Mouse (Mus musculus) heart, postnatal 0 days (tissue): ENCODE measurements around the gene Mas1.

Source experiments
- CTCF ChIP-seq: IDR thresholded peaks from 2 replicates; pipeline ENCODE4 v1.5.1; 2016; ENCODE audit warnings: antibody characterized with exemption, control low read depth, low read depth
- EP300 ChIP-seq: IDR thresholded peaks from 2 replicates; pipeline ENCODE4 v1.6.1; 2016; ENCODE audit warnings: antibody characterized with exemption, low read depth

DNA sequence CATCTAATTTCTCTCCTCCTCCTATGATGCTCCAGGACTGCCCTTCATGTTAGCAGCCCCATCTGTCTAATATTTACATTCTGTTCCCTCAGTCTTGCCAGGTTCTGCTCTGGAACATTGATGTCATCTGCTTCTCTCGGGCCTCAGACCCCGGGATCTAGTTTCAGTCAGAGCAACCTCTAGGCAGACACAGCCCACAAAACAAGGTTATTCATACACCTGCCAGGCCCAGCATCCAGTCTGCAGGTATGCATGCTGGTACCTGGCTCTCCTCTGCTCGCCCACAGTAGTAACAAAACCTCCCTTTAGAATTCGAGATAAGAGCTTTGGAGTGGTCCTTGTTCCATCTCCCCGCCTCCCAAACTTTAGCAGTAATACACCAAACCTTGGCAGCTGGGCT is 37.6 kb downstream of the Mas1 start:
- TF ChIP-seq CTCF (no peak), EP300 (no peak)
